Mouse (Mus musculus): ENCODE results near the gene Gm572. TPM values are rescaled to one million over a fixed set of nuclear protein-coding genes. Genes with fewer than 3 reads are reported as not detected.

Gene Gm572
- total and polyA plus RNA-seq, 3 experiments = not detected

GRCm38 (mm10) chr4:148671230-148671947 is 28.3 kb downstream of the Gm572 start:
- H3K4me1 ChIP-seq (ENCODE audit: control insufficient read depth in 1 of 2, insufficient read depth in 2 of 2, low read length in 2 of 2) = peaks cover 0 to 2% of the 10 kb centered on the region in 2 experiments; a peak in 3 of 4 replicates
- peaks cover 0 to 1% of the 10 kb centered on the region in 2 experiments; a peak in 2 of 4 replicates for H3K27me3 ChIP-seq (ENCODE audit: control insufficient read depth in 1 of 2, insufficient read depth in 2 of 2, low read length in 2 of 2)
- H3K27ac ChIP-seq (ENCODE audit: control insufficient read depth, low read depth, low read length) = no peak overlapping the region
- H3K79me2 ChIP-seq (ENCODE audit: control insufficient read depth, insufficient read depth, low read length, poor library complexity) = no peaks in the 10 kb centered on the region
- no peak overlapping the region for H3K4me3 ChIP-seq (ENCODE audit: control insufficient read depth in 1 of 2, insufficient read depth in 1 of 2, low read depth in 2 of 2, low read length in 2 of 2)
- TF ChIP-seq NELFE (IDR thresholded peaks at IDR 0.05; ENCODE audit: low read depth, low read length) (no peak), JUND (IDR thresholded peaks at IDR 0.05; ENCODE audit: low read depth, low read length) (no peak), TCF12 (IDR thresholded peaks at IDR 0.05; ENCODE audit: low read depth, low read length) (peak; percentile 46; the same call in 1 of the 2 replicates), RCOR1 (IDR thresholded peaks at IDR 0.05; ENCODE audit: low read depth, low read length) (no peak), ZC3H11A (IDR thresholded peaks at IDR 0.05; ENCODE audit: low read depth, low read length) (no peak), POLR2AphosphoS5 (IDR thresholded peaks at IDR 0.05; ENCODE audit: borderline replicate concordance, low read depth, low read length) (no peak), MYB (IDR thresholded peaks at IDR 0.05; ENCODE audit: low read depth, low read length) (no peak), CTCF (IDR thresholded peaks at IDR 0.05 in 2 of 3, conservative IDR thresholded peaks at IDR 0.05 in 1 of 3; ENCODE audit: control insufficient read depth in 1 of 3, insufficient read depth in 1 of 3, low read depth in 2 of 3, low read length in 3 of 3, poor library complexity in 1 of 3, severe bottlenecking in 1 of 3) (no peak), NRF1 (IDR thresholded peaks at IDR 0.05; ENCODE audit: insufficient read depth, low read depth, low read length, poor library complexity, severe bottlenecking) (no peak), TAL1 (IDR thresholded peaks at IDR 0.05; ENCODE audit: low read length) (peak; percentile 15; the same call in 1 of the 2 replicates), MXI1 (IDR thresholded peaks at IDR 0.05; ENCODE audit: low read depth, low read length) (no peak), ZNF384 (IDR thresholded peaks at IDR 0.05; ENCODE audit: low read depth, low read length) (no peak), MEF2A (IDR thresholded peaks at IDR 0.05; ENCODE audit: extremely low read depth, insufficient replicate concordance, low read depth, low read length, poor library complexity, severe bottlenecking) (no peak), ZKSCAN1 (IDR thresholded peaks at IDR 0.05; ENCODE audit: low read depth, low read length) (no peak), KAT2A (conservative IDR thresholded peaks at IDR 0.05; ENCODE audit: low read depth, low read length) (no peak), SIN3A (IDR thresholded peaks at IDR 0.05; ENCODE audit: low read length) (no peak), CHD2 (IDR thresholded peaks at IDR 0.05; ENCODE audit: low read length) (no peak)
- H3K9me3 ChIP-seq (replicated peaks; ENCODE audit: insufficient read depth, low read length) = no peaks in the 10 kb centered on the region
- peaks cover 0 to 4% of the 10 kb centered on the region in 2 experiments; a peak in 1 of 4 replicates for H3K36me3 ChIP-seq (ENCODE audit: control insufficient read depth in 1 of 2, insufficient read depth in 2 of 2, low read length in 2 of 2)
- no peak overlapping the region for H3K9ac ChIP-seq (ENCODE audit: control insufficient read depth, low read depth, low read length, poor library complexity, severe bottlenecking)
- DNase-seq (ENCODE audit: low read depth, low spot score) = no peak

GRCm38 (mm10) chr4:148675043-148675442 is 31.9 kb downstream of the Gm572 start:
- Histone ChIP-seq H3K27ac (ENCODE audit: control insufficient read depth, low read depth, low read length) (no peak overlapping the region), H3K36me3 (ENCODE audit: control insufficient read depth in 1 of 2, insufficient read depth in 2 of 2, low read length in 2 of 2) (peaks cover 0 to 6% of the 10 kb centered on the region in 2 experiments; a peak in 2 of 4 replicates), H3K4me3 (ENCODE audit: control insufficient read depth in 1 of 2, insufficient read depth in 1 of 2, low read depth in 2 of 2, low read length in 2 of 2) (no peak overlapping the region)

More at GRCm38 (mm10) chr4:148675043-148675442, 31.9 kb downstream of the Gm572 start:
- Histone ChIP-seq H3K4me1 (ENCODE audit: control insufficient read depth in 1 of 2, insufficient read depth in 2 of 2, low read length in 2 of 2) (peaks cover 2 to 11% of the 10 kb centered on the region in 2 experiments), H3K9ac (ENCODE audit: control insufficient read depth, low read depth, low read length, poor library complexity, severe bottlenecking) (no peak overlapping the region), H3K9me3 (replicated peaks; ENCODE audit: insufficient read depth, low read length) (no peaks in the 10 kb centered on the region), H3K27me3 (ENCODE audit: control insufficient read depth in 1 of 2, insufficient read depth in 2 of 2, low read length in 2 of 2) (peaks cover 0 to 1% of the 10 kb centered on the region in 2 experiments; a peak in 1 of 4 replicates), H3K79me2 (ENCODE audit: control insufficient read depth, insufficient read depth, low read length, poor library complexity) (no peaks in the 10 kb centered on the region)
- TF ChIP-seq ELF1 (IDR thresholded peaks at IDR 0.05; ENCODE audit: low read depth, low read length) (no peak), SIN3A (IDR thresholded peaks at IDR 0.05; ENCODE audit: low read length) (no peak), CHD2 (IDR thresholded peaks at IDR 0.05; ENCODE audit: low read length) (no peak), RAD21 (IDR thresholded peaks at IDR 0.05; ENCODE audit: low read depth, low read length) (no peak), RCOR1 (IDR thresholded peaks at IDR 0.05; ENCODE audit: low read depth, low read length) (no peak), HCFC1 (IDR thresholded peaks at IDR 0.05; ENCODE audit: low read depth, low read length) (no peak), MAFK (IDR thresholded peaks at IDR 0.05; ENCODE audit: borderline replicate concordance, low read depth, low read length) (no peak), MXI1 (IDR thresholded peaks at IDR 0.05; ENCODE audit: low read depth, low read length) (no peak), ZNF384 (IDR thresholded peaks at IDR 0.05; ENCODE audit: low read depth, low read length) (no peak), POLR2AphosphoS2 (IDR thresholded peaks at IDR 0.05; ENCODE audit: low read length) (no peak)
- peak; percentile 18 for DNase-seq (ENCODE audit: low read depth, low spot score)

Measured in MEL (cell line).